Mouse (Mus musculus) stomach, embryonic 15.5 days (tissue): ENCODE measurements around the gene Sp9. TPM values are rescaled to one million over a fixed set of nuclear protein-coding genes. Genes with fewer than 3 reads are reported as not detected.

Source experiments
- ATAC-seq: fragments of 200-750 bp; cut with Nextera tagmentation; 2 replicates; pipeline ENCODE4 v1.8.0; 2017; ENCODE audit warnings: low read depth, moderate number of reproducible peaks, moderate TSS enrichment; ENCODE audit not compliant: insufficient read depth, low FRiP score
- H3K27ac ChIP-seq: fragments of 300-500 bp; sonication (generic); 2 replicates; pipeline ENCODE4 v1.5.1; 2015; ENCODE audit warnings: mild to moderate bottlenecking, inconsistent platforms
- H3K27me3 ChIP-seq: fragments of 300-500 bp; sonication (generic); replicated peaks from 2 replicates; pipeline ENCODE4 v1.6.1; 2015; ENCODE audit warnings: inconsistent platforms
- H3K36me3 ChIP-seq: fragments of 300-500 bp; sonication (generic); 2 replicates; pipeline ENCODE4 v1.6.1; 2015; ENCODE audit warnings: inconsistent platforms
- H3K4me1 ChIP-seq: fragments of 300-500 bp; sonication (generic); 2 replicates; pipeline ENCODE4 v1.6.1; 2015; ENCODE audit warnings: inconsistent platforms
- H3K4me2 ChIP-seq: fragments of 300-500 bp; sonication (generic); 2 replicates; pipeline ENCODE4 v1.6.1; 2015; ENCODE audit warnings: mild to moderate bottlenecking, inconsistent platforms
- H3K4me3 ChIP-seq: fragments of 300-500 bp; sonication (generic); replicated peaks from 2 replicates; pipeline ENCODE4 v1.5.1; 2015; ENCODE audit warnings: inconsistent platforms
- H3K9ac ChIP-seq: fragments of 300-500 bp; sonication (generic); 2 replicates; pipeline ENCODE4 v1.6.1; 2015; ENCODE audit warnings: inconsistent platforms
- H3K9me3 ChIP-seq: fragments of 300-500 bp; sonication (generic); 2 replicates; pipeline ENCODE4 v1.6.1; 2016; ENCODE audit warnings: inconsistent platforms
- WGBS: fragments of 180-500 bp; shearing (Covaris S2); methylation state at CpG from one replicate; pipeline ENCODE4 v1.1.7; 2015; 5-methylcytosine and 5-hydroxymethylcytosine counted together
- polyA plus RNA-seq: library from polyadenylated mRNA; unstranded; fragments of >200 nt; fragmentation: Nextera tagmentation; extraction: Ambion mirVana; gene quantifications from 2 replicates; pipeline ENCODE4 v1.2.1, GENCODE M21; 2015

The Sp9 gene
- polyA plus RNA-seq: 0.03 TPM in 1 of 2 replicates, not detected in the other

GRCm38 (mm10) chr2:73271459-73272161 is at the start of gene Sp9:
Gene Sp9, plus strand, starts transcription at chr2:73271925.
- Histone ChIP-seq H3K9ac (no peak within 1 kb of the TSS), H3K4me2 (peak within 1 kb of the TSS; percentile 66), H3K27ac (no peak within 1 kb of the TSS), H3K4me1 (peaks cover 26% of the 10 kb centered on the region), H3K4me3 (peak within 1 kb of the TSS; percentile 38), H3K36me3 (no peaks in the 10 kb centered on the region), H3K27me3 (peaks cover 76% of the 10 kb centered on the region), H3K9me3 (no peaks in the 10 kb centered on the region)
- ATAC-seq: 0 out of 2 replicates have a peak, but pooled peaks have one; percentile 43
- WGBS: under 1% methylated on average over 48 of the region's 48 CpGs

- Histone ChIP-seq H3K4me1 (no peaks in the 10 kb centered on the region), H3K27me3 (no peaks in the 10 kb centered on the region), H3K36me3 (no peaks in the 10 kb centered on the region), H3K27ac (no peak overlapping the region), H3K9ac (no peak overlapping the region), H3K4me2 (no peak overlapping the region), H3K4me3 (no peak overlapping the region), H3K9me3 (no peaks in the 10 kb centered on the region)
- no peak for ATAC-seq
- WGBS: 58% methylated on average over 3 of the region's 3 CpGs
Measured at GRCm38 (mm10) chr2:73231081-73231480, 40.6 kb upstream of the Sp9 start.

GRCm38 (mm10) chr2:73241299-73241698 is 30.4 kb upstream of the Sp9 start:
- H3K4me3 ChIP-seq: no peak overlapping the region
- H3K4me1 ChIP-seq: no peaks in the 10 kb centered on the region
- H3K27me3 ChIP-seq: no peaks in the 10 kb centered on the region
- H3K27ac ChIP-seq: no peak overlapping the region
- WGBS: 71% methylated on average over 4 of the region's 4 CpGs
- no peak for ATAC-seq
- H3K9me3 ChIP-seq: no peaks in the 10 kb centered on the region
- H3K4me2 ChIP-seq: no peak overlapping the region
- H3K9ac ChIP-seq: no peak overlapping the region
- no peaks in the 10 kb centered on the region for H3K36me3 ChIP-seq

DNA sequence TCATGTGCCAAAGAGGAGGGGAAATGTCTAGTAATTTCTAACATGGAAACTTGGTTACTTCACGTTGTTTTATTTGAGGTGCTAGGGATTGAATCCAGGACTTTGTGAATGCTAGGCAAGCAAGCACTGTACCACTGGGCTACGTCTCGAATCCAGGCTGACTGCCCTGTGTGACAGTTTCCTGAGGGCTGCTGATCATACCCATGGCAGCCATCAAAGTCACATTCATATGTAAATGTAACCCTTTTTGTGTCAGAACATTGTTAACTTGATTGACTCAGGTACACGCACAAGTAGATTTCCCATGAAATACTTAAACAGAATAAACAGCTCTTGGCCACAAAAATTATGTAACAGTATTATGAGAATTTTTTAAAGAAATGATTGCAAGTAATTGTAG is 23.0 kb upstream of the Sp9 start:
- WGBS: 86% methylated on average over 4 of the region's 4 CpGs
- Histone ChIP-seq H3K4me3 (no peak overlapping the region), H3K27me3 (no peaks in the 10 kb centered on the region), H3K4me2 (no peak overlapping the region), H3K9ac (no peak overlapping the region), H3K9me3 (no peaks in the 10 kb centered on the region), H3K4me1 (no peaks in the 10 kb centered on the region), H3K36me3 (no peaks in the 10 kb centered on the region), H3K27ac (no peak overlapping the region)
- ATAC-seq: no peak

GRCm38 (mm10) chr2:73263172-73263765 is 8.5 kb upstream of the Sp9 start:
- no peaks in the 10 kb centered on the region for H3K9me3 ChIP-seq
- 8% methylated on average over 16 of the region's 16 CpGs for WGBS
- H3K9ac ChIP-seq: peak overlapping the region; percentile 22; the same call in 1 of the 2 replicates
- H3K4me3 ChIP-seq: peak overlapping the region; percentile 43
- H3K27ac ChIP-seq: no peak overlapping the region
- no peaks in the 10 kb centered on the region for H3K36me3 ChIP-seq
- H3K4me2 ChIP-seq: peak overlapping the region; percentile 90
- peaks cover 16% of the 10 kb centered on the region for H3K4me1 ChIP-seq
- H3K27me3 ChIP-seq: peaks cover 43% of the 10 kb centered on the region
- no peak for ATAC-seq

- Histone ChIP-seq H3K4me3 (peak overlapping the region; percentile 43), H3K4me1 (peaks cover 16% of the 10 kb centered on the region), H3K27ac (no peak overlapping the region), H3K4me2 (peak overlapping the region; percentile 90), H3K9ac (peak overlapping the region; percentile 22; the same call in 1 of the 2 replicates), H3K27me3 (peaks cover 47% of the 10 kb centered on the region), H3K9me3 (no peaks in the 10 kb centered on the region), H3K36me3 (no peaks in the 10 kb centered on the region)
- ATAC-seq: no peak; the same call in 1 of the 2 replicates
- WGBS: 1% methylated on average over 38 of the region's 38 CpGs
Measured at GRCm38 (mm10) chr2:73263794-73264610, 7.7 kb upstream of the Sp9 start.

DNA sequence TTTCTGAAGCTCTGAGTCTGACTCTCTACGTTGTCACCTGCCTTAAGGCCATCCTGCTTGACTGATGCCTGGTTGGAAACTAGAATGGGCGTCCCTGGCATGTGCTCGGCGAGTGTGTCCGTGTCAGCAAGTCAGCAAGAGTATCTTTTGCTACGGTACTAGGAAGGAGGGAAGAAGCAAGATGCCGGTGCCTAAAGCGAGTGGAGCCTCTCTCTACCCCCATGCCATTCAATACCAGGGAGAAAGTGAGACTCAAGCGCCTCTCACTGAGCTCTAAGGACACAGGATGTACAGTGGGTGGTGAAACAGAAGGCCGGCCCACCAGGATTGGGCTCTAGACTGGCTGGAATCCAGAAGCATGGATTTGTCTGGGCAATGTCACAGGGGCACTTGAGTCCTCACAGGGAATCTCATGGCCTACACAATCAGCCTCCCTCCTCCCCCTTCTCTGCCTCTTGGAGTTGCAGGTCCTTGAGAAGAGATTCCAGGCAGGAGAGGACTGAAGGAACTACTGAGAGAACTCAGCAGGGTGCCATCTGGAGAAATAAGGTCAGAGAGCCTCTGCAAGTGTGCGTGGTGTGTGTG is 7.0 kb upstream of the Sp9 start:
- H3K9ac ChIP-seq: no peak overlapping the region
- peaks cover 50% of the 10 kb centered on the region for H3K27me3 ChIP-seq
- H3K27ac ChIP-seq: no peak overlapping the region

GRCm38 (mm10) chr2:73266011-73266410 is 5.7 kb upstream of the Sp9 start:
- Histone ChIP-seq H3K36me3 (no peaks in the 10 kb centered on the region), H3K4me3 (no peak overlapping the region), H3K9ac (no peak overlapping the region), H3K27me3 (peaks cover 63% of the 10 kb centered on the region), H3K27ac (no peak overlapping the region), H3K4me1 (peaks cover 16% of the 10 kb centered on the region), H3K4me2 (no peak overlapping the region), H3K9me3 (no peaks in the 10 kb centered on the region)
- no peak for ATAC-seq
- WGBS: 6% methylated on average over 5 of the region's 5 CpGs

More for the DNA sequence above, 7.0 kb upstream of the Sp9 start:
- H3K9me3 ChIP-seq: no peaks in the 10 kb centered on the region
- peaks cover 16% of the 10 kb centered on the region for H3K4me1 ChIP-seq
- 8% methylated on average over 11 of the region's 11 CpGs for WGBS
- H3K4me3 ChIP-seq: peak overlapping the region; percentile 43; the same call in 1 of the 2 replicates
- H3K36me3 ChIP-seq: no peaks in the 10 kb centered on the region
- H3K4me2 ChIP-seq: peak overlapping the region; percentile 90
- no peak for ATAC-seq

GRCm38 (mm10) chr2:73266623-73267022 is 5.1 kb upstream of the Sp9 start:
- peaks cover 69% of the 10 kb centered on the region for H3K27me3 ChIP-seq
- no peak for ATAC-seq
- H3K27ac ChIP-seq: no peak overlapping the region
- 43% methylated on average over 1 of the region's 1 CpGs for WGBS
- no peak overlapping the region for H3K4me3 ChIP-seq
- peaks cover 16% of the 10 kb centered on the region for H3K4me1 ChIP-seq
- H3K9me3 ChIP-seq: no peaks in the 10 kb centered on the region
- no peak overlapping the region for H3K9ac ChIP-seq
- no peaks in the 10 kb centered on the region for H3K36me3 ChIP-seq
- H3K4me2 ChIP-seq: no peak overlapping the region

GRCm38 (mm10) chr2:73267231-73267630 is 4.5 kb upstream of the Sp9 start:
- H3K4me2 ChIP-seq: no peak overlapping the region
- no peaks in the 10 kb centered on the region for H3K9me3 ChIP-seq
- no peaks in the 10 kb centered on the region for H3K36me3 ChIP-seq
- no peak overlapping the region for H3K27ac ChIP-seq
- H3K4me1 ChIP-seq: peaks cover 21% of the 10 kb centered on the region
- no peak overlapping the region for H3K4me3 ChIP-seq
- peaks cover 74% of the 10 kb centered on the region for H3K27me3 ChIP-seq
- ATAC-seq: no peak
- no peak overlapping the region for H3K9ac ChIP-seq
- WGBS: 23% methylated on average over 3 of the region's 3 CpGs

- Histone ChIP-seq H3K36me3 (no peaks in the 10 kb centered on the region), H3K9me3 (no peaks in the 10 kb centered on the region), H3K9ac (no peak overlapping the region), H3K27ac (no peak overlapping the region), H3K4me1 (peaks cover 24% of the 10 kb centered on the region), H3K4me3 (no peak overlapping the region), H3K27me3 (peaks cover 79% of the 10 kb centered on the region), H3K4me2 (no peak overlapping the region)
- no peak for ATAC-seq
- WGBS: 3% methylated on average over 4 of the region's 4 CpGs
Measured at GRCm38 (mm10) chr2:73267818-73268217, 3.9 kb upstream of the Sp9 start.
